Mouse (Mus musculus): ENCODE measurements around the gene Tas2r137. TPM values are rescaled to one million over a fixed set of nuclear protein-coding genes. Genes with fewer than 3 reads are reported as not detected.

Gene Tas2r137
- total and polyA plus RNA-seq, 3 experiments = not detected

DNA sequence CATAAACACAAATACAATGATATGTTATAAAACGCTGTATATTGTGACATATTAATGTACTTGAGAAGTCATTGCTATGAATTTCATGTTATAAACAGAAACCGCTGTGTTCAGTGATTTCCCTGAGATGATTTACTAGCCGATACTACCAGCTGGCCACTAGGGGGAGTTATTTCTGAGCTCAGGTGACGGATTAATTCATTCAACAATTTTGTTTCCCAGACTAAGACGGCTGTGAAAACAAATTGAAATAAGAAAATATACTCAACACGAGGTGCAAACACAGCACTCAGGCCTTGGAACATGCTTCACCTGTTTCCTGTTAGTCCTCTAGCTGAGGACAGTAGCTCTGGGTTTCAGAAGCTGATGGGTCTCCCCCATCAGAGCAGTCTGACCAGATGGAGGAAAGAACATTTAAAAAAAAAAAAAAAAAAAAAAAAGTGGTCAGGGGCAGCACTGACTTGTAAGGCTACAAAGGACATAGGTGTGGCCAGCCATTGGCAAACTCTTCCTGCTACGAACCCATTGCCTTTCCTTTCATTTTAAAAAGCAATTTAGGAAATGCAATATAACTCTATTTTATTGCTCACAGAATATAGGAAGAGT is 36.5 kb upstream of the Tas2r137 start (continued):
- TF ChIP-seq USF2 (conservative IDR thresholded peaks at IDR 0.05; ENCODE audit: low read depth, low read length) (no peak), NELFE (IDR thresholded peaks at IDR 0.05; ENCODE audit: low read depth, low read length) (no peak), EP300 (IDR thresholded peaks at IDR 0.05; ENCODE audit: low read length) (no peak)

- no peaks in the 10 kb centered on the region for H3K79me2 ChIP-seq (replicated peaks; ENCODE audit: control insufficient read depth, extremely low read depth, insufficient read depth, poor library complexity, severe bottlenecking)
- DNase-seq (ENCODE audit: extremely low read depth) = peak; percentile 20
- dilution Hi-C loops (cut with MboI; ENCODE audit: extremely low pct_ligation_motif_present, extremely low pct_unique_long_range_greater_than_20kb, low sequenced_read_pairs) (no loop called here), in situ Hi-C loops (cut with MboI; ENCODE audit: low pct_ligation_motif_present, low pct_unique_long_range_greater_than_20kb, low sequenced_read_pairs) (no loop called here)
- no peak overlapping the region for H3K4me2 ChIP-seq (ENCODE audit: insufficient read depth, low read depth, poor library complexity, severe bottlenecking)
- no peaks in the 10 kb centered on the region for H3K36me3 ChIP-seq (replicated peaks in 1 of 2; ENCODE audit: control insufficient read depth in 1 of 2, insufficient read depth in 1 of 2, low read length in 1 of 2)
- no peak overlapping the region for H3K27ac ChIP-seq (ENCODE audit: insufficient read depth, low read depth)
- peak; percentile 43; the same call in 1 of the 2 replicates for TF ChIP-seq SMC3 (IDR thresholded peaks at IDR 0.05; ENCODE audit: low read depth, low read length)
- no peak for TF ChIP-seq RCOR1 (conservative IDR thresholded peaks at IDR 0.05; ENCODE audit: low read depth, low read length)
- peak; percentile 45 for TF ChIP-seq RAD21 (IDR thresholded peaks at IDR 0.05; ENCODE audit: low read depth, low read length)
- peak; percentile 22 to 62; a peak in 2 of 4 replicates for TF ChIP-seq CTCF (conservative IDR thresholded peaks at IDR 0.05 in 1 of 2, IDR thresholded peaks at IDR 0.05 in 1 of 2; ENCODE audit: low read depth in 2 of 2, low read length in 2 of 2)
- H3K27me3 ChIP-seq (replicated peaks) = no peaks in the 10 kb centered on the region
- no peak overlapping the region for H3K4me3 ChIP-seq (replicated peaks in 1 of 3; ENCODE audit: low read depth in 2 of 3, low read length in 2 of 3, poor library complexity in 1 of 3)
- no peaks in the 10 kb centered on the region for H3K9me3 ChIP-seq (replicated peaks; ENCODE audit: low read length)
- peaks cover 0 to 11% of the 10 kb centered on the region in 2 experiments; a peak in 2 of 4 replicates for H3K4me1 ChIP-seq (ENCODE audit: control insufficient read depth in 1 of 2, insufficient read depth in 2 of 2)
- H3K9ac ChIP-seq (ENCODE audit: insufficient read depth, low read depth) = no peak overlapping the region
Measured at GRCm38 (mm10) chr6:40465710-40466109, 25.3 kb upstream of the Tas2r137 start.

GRCm38 (mm10) chr6:40470916-40471719 is 19.9 kb upstream of the Tas2r137 start, which contains the start of gene Ssbp1:
Ssbp1 (plus strand) TSS chr6:40471352.
- Histone ChIP-seq H3K9me3 (replicated peaks; ENCODE audit: low read length) (peaks cover 4% of the 10 kb centered on the region), H3K27me3 (replicated peaks) (no peaks in the 10 kb centered on the region), H3K4me2 (ENCODE audit: insufficient read depth, low read depth, poor library complexity, severe bottlenecking) (peak within 1 kb of the TSS; percentile 91), H3K4me3 (replicated peaks in 1 of 3; ENCODE audit: low read depth in 2 of 3, low read length in 2 of 3, poor library complexity in 1 of 3) (peak within 1 kb of the TSS; percentile 74 to 96 (median 85)), H3K4me1 (ENCODE audit: control insufficient read depth in 1 of 2, insufficient read depth in 2 of 2) (peaks cover 0 to 38% of the 10 kb centered on the region in 2 experiments; a peak in 2 of 4 replicates), H3K9ac (ENCODE audit: insufficient read depth, low read depth) (peak within 1 kb of the TSS; percentile 96), H3K27ac (ENCODE audit: insufficient read depth, low read depth) (peak within 1 kb of the TSS; percentile 87), H3K36me3 (replicated peaks in 1 of 2; ENCODE audit: control insufficient read depth in 1 of 2, insufficient read depth in 1 of 2, low read length in 1 of 2) (peaks cover 24 to 32% of the 10 kb centered on the region in 2 experiments), H3K79me2 (replicated peaks; ENCODE audit: control insufficient read depth, extremely low read depth, insufficient read depth, poor library complexity, severe bottlenecking) (peaks cover 16% of the 10 kb centered on the region)
- DNase-seq (ENCODE audit: extremely low read depth) = peak; percentile 96
- in situ Hi-C loops (cut with MboI; ENCODE audit: low pct_ligation_motif_present, low pct_unique_long_range_greater_than_20kb, low sequenced_read_pairs) = no loop called here
- dilution Hi-C loops (cut with MboI; ENCODE audit: extremely low pct_ligation_motif_present, extremely low pct_unique_long_range_greater_than_20kb, low sequenced_read_pairs) = no loop called here
- TF ChIP-seq ZNF384 (IDR thresholded peaks at IDR 0.05; ENCODE audit: low read depth, low read length) (peak; percentile 53; the same call in 1 of the 2 replicates), PAX5 (IDR thresholded peaks at IDR 0.05; ENCODE audit: low read length) (no peak), RCOR1 (conservative IDR thresholded peaks at IDR 0.05; ENCODE audit: low read depth, low read length) (peak; percentile 87), TCF12 (IDR thresholded peaks at IDR 0.05; ENCODE audit: low read depth, low read length) (peak; percentile 94), MEF2A (IDR thresholded peaks at IDR 0.05; ENCODE audit: borderline replicate concordance, low read depth, low read length) (peak; percentile 84; the same call in 1 of the 2 replicates), MAX (IDR thresholded peaks at IDR 0.05; ENCODE audit: low read length) (peak; percentile 71), ETS1 (conservative IDR thresholded peaks at IDR 0.05; ENCODE audit: low read depth, low read length) (peak; percentile 60; the same call in 1 of the 2 replicates), ZMIZ1 (IDR thresholded peaks at IDR 0.05; ENCODE audit: low read depth, low read length) (peak; percentile 93), HCFC1 (IDR thresholded peaks at IDR 0.05; ENCODE audit: low read depth, low read length) (peak; percentile 99), NRF1 (IDR thresholded peaks at IDR 0.05; ENCODE audit: low read depth, low read length) (0 out of 2 replicates have a peak, but pooled peaks have one; percentile 31), BHLHE40 (IDR thresholded peaks at IDR 0.05; ENCODE audit: low read depth, low read length) (peak; percentile 56), UBTF (IDR thresholded peaks at IDR 0.05; ENCODE audit: low read depth, low read length) (no peak; the same call in 1 of the 2 replicates), USF1 (IDR thresholded peaks at IDR 0.05; ENCODE audit: low read depth, low read length) (no peak), NELFE (IDR thresholded peaks at IDR 0.05; ENCODE audit: low read depth, low read length) (peak; percentile 99), IRF4 (IDR thresholded peaks at IDR 0.05; ENCODE audit: low read depth, low read length) (peak; percentile 85), EP300 (IDR thresholded peaks at IDR 0.05; ENCODE audit: low read length) (peak; percentile 37), GABPA (IDR thresholded peaks at IDR 0.05; ENCODE audit: insufficient replicate concordance, low read depth, low read length) (no peak; the same call in 1 of the 2 replicates), ZKSCAN1 (IDR thresholded peaks at IDR 0.05; ENCODE audit: borderline replicate concordance, low read depth, low read length) (peak; percentile 80; the same call in 1 of the 2 replicates), CHD1 (IDR thresholded peaks at IDR 0.05; ENCODE audit: low read depth, low read length) (no peak), SMC3 (IDR thresholded peaks at IDR 0.05; ENCODE audit: low read depth, low read length) (no peak), RAD21 (IDR thresholded peaks at IDR 0.05; ENCODE audit: low read depth, low read length) (no peak), MAFK (IDR thresholded peaks at IDR 0.05; ENCODE audit: insufficient replicate concordance, low read length) (0 out of 2 replicates have a peak, but pooled peaks have one; percentile 21), E2F4 (IDR thresholded peaks at IDR 0.05; ENCODE audit: insufficient replicate concordance, low read depth, low read length) (0 out of 2 replicates have a peak, but pooled peaks have one; percentile 27)

Measured in CH12.LX (cell line).